Mouse (Mus musculus) common myeloid progenitor, adult 5-6 weeks (primary cell): ENCODE measurements around the gene Sash3. TPM values are rescaled to one million over a fixed set of nuclear protein-coding genes. Genes with fewer than 3 reads are reported as not detected.
"Not testable (repeated sequence)": the region's sequence is repeated elsewhere in the genome, so short reads cannot be mapped to it uniquely, and the experiment has no call there.

Experiments
- ATAC-seq: replicated peaks from 2 replicates; pipeline ENCODE4 v1.8.0; 2016; ENCODE audit warnings: low read depth, mild to moderate bottlenecking, moderate TSS enrichment, inconsistent platforms; ENCODE audit not compliant: poor library complexity, severe bottlenecking
- total RNA-seq: library from RNA; stranded (forward); fragments of 200-1000, 187-1606 nt; gene quantifications from 2 replicates; pipeline ENCODE4 v1.2.3, GENCODE M21; 2017

Gene Sash3
- total RNA-seq, 1 experiment from 2014 or later = 103 TPM

GRCm38 (mm10) chrX:48199026-48199425 lies 52.8 kb downstream of the Sash3 start:
- ATAC-seq = no peak

- ATAC-seq = no peak
These were observed 54.5 kb downstream of the Sash3 start for GRCm38 (mm10) chrX:48200699-48201098.

- no peak for ATAC-seq
These were observed 55.7 kb downstream of the Sash3 start for GRCm38 (mm10) chrX:48201973-48202372.

- no peak for ATAC-seq
These were observed 56.2 kb downstream of the Sash3 start for GRCm38 (mm10) chrX:48202436-48202835.

GRCm38 (mm10) chrX:48202995-48203394 lies 56.8 kb downstream of the Sash3 start:
- no peak for ATAC-seq

- no peak for ATAC-seq
These were observed 57.5 kb downstream of the Sash3 start for GRCm38 (mm10) chrX:48203763-48204162.

GRCm38 (mm10) chrX:48204469-48204868 lies 58.2 kb downstream of the Sash3 start:
- ATAC-seq = no peak

GRCm38 (mm10) chrX:48207761-48208487 lies 61.7 kb downstream of the Sash3 start:
- ATAC-seq = peak; percentile 8

GRCm38 (mm10) chrX:48208519-48209185 lies 62.4 kb downstream of the Sash3 start, which contains the start of gene Zdhhc9:
Gene Zdhhc9, minus strand, starts transcription at chrX:48208878.
- peak; percentile 99 for ATAC-seq

GRCm38 (mm10) chrX:48209746-48210145 lies 63.5 kb downstream of the Sash3 start:
- ATAC-seq = not testable (repeated sequence)

Other genes starting within 250 kb of the Sash3 start
- 34.7 and 38.7 TPM in 2 replicates for gene Ocrl, start 234.0 kb upstream of the Sash3 start, total RNA-seq
- gene Apln, start 111.6 kb upstream of the Sash3 start, total RNA-seq = 0.32 and 0.78 TPM in 2 replicates
- not detected in 2 replicates for gene Xpnpep2, start 37.7 kb upstream of the Sash3 start, total RNA-seq
- gene Zdhhc9, start 62.4 kb downstream of the Sash3 start, total RNA-seq = 6.8 and 8.4 TPM in 2 replicates
- 92.6 and 103 TPM in 2 replicates for gene Utp14a, start 110.4 kb downstream of the Sash3 start, total RNA-seq
- gene Bcorl1, start 194.9 kb downstream of the Sash3 start, total RNA-seq = 4.5 and 13.3 TPM in 2 replicates